Mouse (Mus musculus) embryonic facial prominence, embryonic 11.5 days (tissue): Measurements from ENCODE around the gene Car8. TPM values are rescaled to one million over a fixed set of nuclear protein-coding genes. Genes with fewer than 3 reads are reported as not detected.

Experiments used
- ATAC-seq: fragments of 200-750 bp; cut with Nextera tagmentation; replicated peaks from 2 replicates; pipeline ENCODE4 v1.8.0; 2017; ENCODE audit warnings: low read depth; ENCODE audit not compliant: insufficient number of reproducible peaks, low FRiP score, low TSS enrichment
- DNase-seq: peaks from one replicate; pipeline ENCODE4 v3.0.0-alpha.2; 2015; ENCODE audit warnings: low spot score
- H3K27ac ChIP-seq: fragments of 300-500 bp; sonication (generic); replicated peaks from 2 replicates; pipeline ENCODE4 v1.5.1; 2014; ENCODE audit warnings: mild to moderate bottlenecking, low read depth, low read length, control low read depth
- H3K27me3 ChIP-seq: fragments of 300-500 bp; sonication (generic); 2 replicates; pipeline ENCODE4 v1.6.1; 2014; ENCODE audit warnings: mild to moderate bottlenecking, low read length, moderate library complexity, mixed read lengths; ENCODE audit not compliant: control insufficient read depth, insufficient read depth
- H3K36me3 ChIP-seq: fragments of 300-500 bp; sonication (generic); replicated peaks from 2 replicates; pipeline ENCODE4 v1.6.1; 2014; ENCODE audit warnings: low read depth, mild to moderate bottlenecking, low read length, moderate library complexity, mixed read lengths; ENCODE audit not compliant: control insufficient read depth, insufficient read depth
- H3K4me1 ChIP-seq: fragments of 300-500 bp; sonication (generic); 2 replicates; pipeline ENCODE4 v1.6.1; 2014; ENCODE audit warnings: low read length, mixed read lengths; ENCODE audit not compliant: control insufficient read depth, insufficient read depth
- H3K4me2 ChIP-seq: fragments of 300-500 bp; sonication (generic); 2 replicates; pipeline ENCODE4 v1.6.1; 2014; ENCODE audit warnings: low read depth, mild to moderate bottlenecking, control low read depth, low read length, moderate library complexity
- H3K4me3 ChIP-seq: fragments of 300-500 bp; sonication (generic); 2 replicates; pipeline ENCODE4 v1.5.1; 2014; ENCODE audit warnings: low read depth, low read length, control low read depth
- H3K9ac ChIP-seq: fragments of 300-500 bp; sonication (generic); replicated peaks from 2 replicates; pipeline ENCODE4 v1.6.1; 2014; ENCODE audit warnings: mild to moderate bottlenecking, control low read depth, low read length
- H3K9me3 ChIP-seq: fragments of 300-500 bp; sonication (generic); replicated peaks from 2 replicates; pipeline ENCODE4 v1.6.1; 2016; ENCODE audit warnings: mild to moderate bottlenecking, low read length, inconsistent platforms, mixed read lengths; ENCODE audit not compliant: control insufficient read depth
- WGBS: fragments of 180-500 bp; shearing (Covaris S2); extraction: QIAGEN DNeasy Blood & Tissue Kit; methylation state at CpG from one replicate; pipeline ENCODE4 v1.1.7; 2014; 5-methylcytosine and 5-hydroxymethylcytosine counted together
- polyA plus RNA-seq: library from polyadenylated mRNA; unstranded; fragments of >200 nt; fragmentation: Nextera tagmentation; extraction: Ambion mirVana; gene quantifications from 2 replicates; pipeline ENCODE4 v1.2.1, GENCODE M21; 2014

Gene Car8
- polyA plus RNA-seq, 1 experiment from 2014 or later = 2.6 TPM

DNA sequence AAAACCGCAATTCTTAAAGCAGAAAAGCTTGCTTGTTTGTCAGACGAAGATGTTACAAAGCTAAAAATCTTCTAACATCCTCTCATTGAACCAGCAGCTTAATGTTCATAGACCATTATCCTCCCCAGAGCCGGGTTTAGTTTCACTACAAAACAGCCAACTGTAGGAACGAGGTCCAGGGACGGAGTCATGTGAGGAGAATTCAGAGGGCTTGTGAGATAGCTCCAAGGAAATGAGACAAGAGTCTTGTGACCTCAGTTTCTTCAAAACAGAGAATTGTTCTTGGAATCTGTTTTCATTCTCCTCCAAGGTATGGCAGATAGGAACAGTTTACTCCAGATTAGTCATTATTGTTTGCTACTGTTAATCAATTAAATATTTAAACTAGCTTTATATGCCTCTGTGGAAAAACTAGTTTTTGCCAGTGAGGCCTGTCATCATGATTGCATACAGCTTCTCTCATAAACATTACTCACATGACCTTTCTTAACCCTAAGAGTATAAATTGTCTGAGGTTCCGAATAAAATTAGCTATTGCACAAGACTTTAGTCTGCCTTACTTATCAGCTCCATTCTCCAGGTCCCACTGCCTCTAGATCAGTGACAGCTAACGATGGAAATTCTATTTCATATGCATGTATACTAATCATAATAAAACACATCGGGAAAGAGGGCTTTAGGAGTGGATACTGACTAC lies 25.8 kb downstream of the Car8 start:
- H3K27me3 ChIP-seq = no peaks in the 10 kb centered on the region
- no peak overlapping the region for H3K9ac ChIP-seq
- H3K4me1 ChIP-seq = no peaks in the 10 kb centered on the region
- H3K27ac ChIP-seq = no peak overlapping the region
- no peaks in the 10 kb centered on the region for H3K9me3 ChIP-seq
- ATAC-seq (no peak), DNase-seq (no peak)
- H3K4me3 ChIP-seq = no peak overlapping the region
- 72% methylated on average over 8 of the region's 8 CpGs for WGBS
- no peaks in the 10 kb centered on the region for H3K36me3 ChIP-seq
- no peak overlapping the region for H3K4me2 ChIP-seq

DNA sequence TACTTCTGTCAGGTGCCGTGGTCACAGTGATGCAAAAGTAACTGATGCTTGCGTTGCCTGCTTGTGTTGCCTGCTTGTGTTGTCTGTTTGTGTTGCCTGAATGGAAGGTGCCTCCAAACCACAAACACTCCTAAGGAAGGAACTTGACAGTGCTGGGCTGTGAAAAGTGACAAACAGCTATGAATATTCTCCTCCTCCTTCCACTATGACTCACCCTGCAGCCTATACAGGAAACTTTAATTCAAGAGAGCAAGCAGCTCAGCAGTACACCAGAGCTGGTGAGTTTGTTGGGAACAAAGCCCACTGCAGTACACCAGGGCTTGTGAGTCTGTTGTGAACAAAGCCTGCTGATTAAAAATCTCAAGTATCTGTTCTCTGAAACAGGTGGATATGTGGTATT lies 28.4 kb downstream of the Car8 start:
- Histone ChIP-seq H3K36me3 (no peaks in the 10 kb centered on the region), H3K27ac (no peak overlapping the region), H3K4me2 (no peak overlapping the region), H3K4me1 (no peaks in the 10 kb centered on the region), H3K27me3 (no peaks in the 10 kb centered on the region), H3K9ac (no peak overlapping the region), H3K4me3 (no peak overlapping the region), H3K9me3 (no peaks in the 10 kb centered on the region)
- 90% methylated on average over 2 of the region's 2 CpGs for WGBS
- no peak for DNase-seq
- ATAC-seq = no peak

DNA sequence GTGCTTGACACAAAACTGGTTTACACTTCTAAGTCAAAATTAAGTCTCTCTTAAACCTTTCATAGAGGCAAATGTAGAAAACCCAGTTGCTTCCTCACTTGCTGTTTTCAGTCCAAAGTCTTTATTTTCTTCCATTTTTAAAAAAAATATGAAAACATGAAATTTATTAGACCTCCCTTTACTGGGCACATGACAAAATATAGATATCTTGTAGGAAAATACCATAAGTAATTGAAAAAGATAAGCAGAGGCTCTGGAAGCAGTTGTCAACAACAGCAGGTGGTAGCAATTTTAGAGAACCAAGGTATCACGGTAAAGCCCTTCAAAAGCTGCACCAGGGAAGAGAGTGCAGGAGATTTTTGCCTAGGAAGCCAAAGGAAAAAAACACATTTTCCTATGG lies 30.9 kb downstream of the Car8 start:
- no peaks in the 10 kb centered on the region for H3K36me3 ChIP-seq
- H3K4me2 ChIP-seq = no peak overlapping the region
- H3K4me3 ChIP-seq = no peak overlapping the region
- no peaks in the 10 kb centered on the region for H3K9me3 ChIP-seq
- H3K27ac ChIP-seq = no peak overlapping the region
- no peaks in the 10 kb centered on the region for H3K27me3 ChIP-seq
- no peak overlapping the region for H3K9ac ChIP-seq
- no peaks in the 10 kb centered on the region for H3K4me1 ChIP-seq
- 25% methylated on average over 1 of the region's 1 CpGs for WGBS
- DNase-seq (no peak), ATAC-seq (no peak)

DNA sequence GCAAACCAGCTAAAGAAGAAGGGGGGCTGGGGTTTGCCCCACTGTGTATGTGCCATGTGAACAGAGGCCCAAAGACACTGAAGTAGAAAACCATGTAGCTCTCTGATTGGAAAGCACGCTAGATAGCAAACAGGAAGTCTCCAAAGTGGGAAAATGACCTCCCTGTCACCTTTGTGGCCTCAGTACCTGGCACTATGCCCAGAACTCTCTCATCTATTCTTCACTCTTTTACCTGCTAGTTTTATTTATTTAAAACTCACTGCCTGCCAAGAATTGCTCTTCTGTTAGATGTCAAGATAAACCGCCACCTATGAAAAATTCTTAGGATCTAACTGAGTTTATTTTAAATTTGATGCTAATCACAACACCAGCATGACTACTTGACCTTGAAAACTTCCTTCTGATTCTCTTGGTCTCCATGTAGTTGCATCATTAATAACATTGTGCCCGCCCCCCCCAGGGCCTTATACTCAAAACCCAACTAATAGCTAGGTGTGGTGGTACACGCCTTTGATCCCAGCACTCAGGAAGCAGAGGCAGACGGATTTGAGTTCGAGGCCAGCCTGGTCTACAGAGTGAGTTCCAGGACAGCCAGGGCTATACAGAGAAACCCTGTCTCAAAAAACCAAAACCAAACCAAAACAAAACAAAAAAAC lies 31.8 kb downstream of the Car8 start:
- Histone ChIP-seq H3K27me3 (no peaks in the 10 kb centered on the region), H3K9me3 (no peaks in the 10 kb centered on the region), H3K4me2 (no peak overlapping the region), H3K9ac (no peak overlapping the region), H3K27ac (no peak overlapping the region), H3K4me3 (no peak overlapping the region), H3K36me3 (no peaks in the 10 kb centered on the region), H3K4me1 (no peaks in the 10 kb centered on the region)
- ATAC-seq = no peak
- DNase-seq = no peak
- 78% methylated on average over 6 of the region's 6 CpGs for WGBS

DNA sequence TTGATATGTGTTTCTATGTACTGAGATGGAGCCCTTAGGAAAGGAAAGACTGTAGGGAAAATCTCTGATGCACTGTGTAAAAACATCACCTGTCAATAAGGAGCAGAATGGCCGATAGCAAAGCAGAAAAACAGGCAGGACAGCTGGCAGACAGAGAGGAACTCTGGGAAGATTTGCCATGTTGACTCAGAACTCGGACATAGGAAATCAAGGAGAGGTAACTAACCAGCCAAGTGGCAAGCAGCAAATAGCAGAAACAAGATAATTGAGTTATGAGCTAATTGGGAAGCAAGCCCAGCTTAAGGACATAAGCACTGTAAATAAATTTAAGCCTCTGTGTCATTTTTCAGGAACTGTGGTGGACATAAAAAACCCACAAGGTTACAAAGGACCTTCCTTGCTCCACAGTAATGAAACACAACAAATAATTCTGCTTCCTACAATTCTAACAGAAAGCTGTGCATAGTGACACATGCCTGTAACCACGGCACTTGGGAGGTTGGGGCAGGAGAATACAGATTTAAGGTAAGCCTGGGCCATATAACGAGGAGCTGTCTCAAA lies 33.7 kb downstream of the Car8 start:
- Histone ChIP-seq H3K9ac (no peak overlapping the region), H3K4me3 (no peak overlapping the region), H3K27me3 (no peaks in the 10 kb centered on the region), H3K36me3 (no peaks in the 10 kb centered on the region), H3K4me2 (no peak overlapping the region), H3K27ac (no peak overlapping the region), H3K9me3 (no peaks in the 10 kb centered on the region), H3K4me1 (no peaks in the 10 kb centered on the region)
- ATAC-seq (no peak), DNase-seq (no peak)
- 69% methylated on average over 4 of the region's 4 CpGs for whole genome bisulfite sequencing

DNA sequence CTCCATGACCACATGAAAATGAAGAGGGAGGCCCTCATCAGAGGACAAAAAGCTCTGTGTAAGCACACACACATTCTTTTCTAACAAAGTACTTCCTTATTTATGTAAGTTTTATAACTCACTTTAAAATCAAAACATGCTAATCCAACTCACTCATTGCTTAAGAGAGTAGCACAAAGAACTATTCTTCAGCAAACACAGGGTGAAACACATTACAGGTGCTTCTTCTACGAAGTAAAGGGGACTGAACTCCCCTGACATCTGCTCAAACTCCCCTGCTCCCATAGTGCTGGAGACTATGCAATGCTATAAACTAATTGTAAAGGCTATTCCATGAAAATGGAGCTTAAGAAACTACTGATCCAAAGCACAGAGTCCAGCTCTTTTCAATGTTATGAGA lies 35.5 kb downstream of the Car8 start:
- H3K36me3 ChIP-seq = no peaks in the 10 kb centered on the region
- no peak overlapping the region for H3K4me3 ChIP-seq
- no peaks in the 10 kb centered on the region for H3K4me1 ChIP-seq
- 45% methylated on average over 1 of the region's 1 CpGs for WGBS
- DNase-seq (no peak), ATAC-seq (no peak)
- no peak overlapping the region for H3K4me2 ChIP-seq
- no peak overlapping the region for H3K9ac ChIP-seq
- H3K9me3 ChIP-seq = no peaks in the 10 kb centered on the region
- no peak overlapping the region for H3K27ac ChIP-seq
- H3K27me3 ChIP-seq = no peaks in the 10 kb centered on the region

DNA sequence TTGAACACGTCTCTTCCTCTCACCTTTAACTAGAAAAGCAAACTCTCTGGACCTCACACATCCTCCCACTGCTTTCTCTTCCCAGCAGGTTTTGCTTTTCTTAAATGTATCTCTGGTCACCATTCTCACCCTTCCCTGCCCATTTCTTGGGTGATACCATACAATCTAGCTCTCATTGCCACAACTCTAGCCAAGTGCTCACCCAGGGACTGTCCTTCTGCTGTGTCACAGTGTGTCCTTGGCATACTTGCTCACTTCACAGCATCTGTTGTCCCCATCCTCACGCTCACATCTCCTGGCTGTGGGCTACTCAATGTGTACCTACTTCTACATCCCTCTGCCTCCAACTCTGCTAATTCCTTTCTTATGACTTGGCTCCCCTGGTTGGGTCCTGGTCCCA lies 37.2 kb downstream of the Car8 start:
- 80% methylated on average over 2 of the region's 2 CpGs for WGBS
- no peaks in the 10 kb centered on the region for H3K9me3 ChIP-seq
- no peak overlapping the region for H3K4me3 ChIP-seq
- no peaks in the 10 kb centered on the region for H3K36me3 ChIP-seq
- H3K4me2 ChIP-seq = no peak overlapping the region
- no peaks in the 10 kb centered on the region for H3K4me1 ChIP-seq
- H3K27ac ChIP-seq = no peak overlapping the region
- no peak overlapping the region for H3K9ac ChIP-seq
- ATAC-seq = no peak
- DNase-seq = no peak
- no peaks in the 10 kb centered on the region for H3K27me3 ChIP-seq

DNA sequence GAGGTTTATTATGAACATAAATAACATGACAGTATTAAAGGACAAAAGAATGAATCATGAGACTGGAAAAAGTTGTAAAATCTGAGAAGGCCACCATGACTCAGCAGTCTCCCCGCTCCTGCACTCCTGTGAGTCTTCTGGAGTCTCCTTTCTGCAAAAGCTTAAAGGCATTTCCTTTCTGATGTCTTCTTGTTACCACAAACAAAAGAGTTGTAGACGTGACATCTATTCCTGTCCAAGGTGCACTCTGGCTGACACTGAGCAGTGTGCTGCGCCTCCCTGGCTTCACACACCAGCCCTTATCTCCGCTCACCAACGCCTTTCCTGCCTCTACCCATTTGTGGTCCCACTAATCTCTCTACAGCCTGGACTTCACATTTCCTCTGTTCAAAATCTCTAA lies 38.8 kb downstream of the Car8 start:
- H3K27me3 ChIP-seq = no peaks in the 10 kb centered on the region
- H3K4me3 ChIP-seq = no peak overlapping the region
- H3K4me1 ChIP-seq = no peaks in the 10 kb centered on the region
- H3K9ac ChIP-seq = no peak overlapping the region
- H3K36me3 ChIP-seq = no peaks in the 10 kb centered on the region
- no peak overlapping the region for H3K4me2 ChIP-seq
- H3K9me3 ChIP-seq = no peaks in the 10 kb centered on the region
- H3K27ac ChIP-seq = no peak overlapping the region
- WGBS = 60% methylated on average over 5 of the region's 5 CpGs
- DNase-seq (no peak), ATAC-seq (no peak)
